Mouse (Mus musculus) liver, adult 2 months (tissue): ENCODE data around the gene Tnfrsf21.

ENCODE experiments used
- CTCF ChIP-seq: fragments of 200-500 bp; IDR thresholded peaks from 2 replicates; pipeline ENCODE4 v1.5.1; 2011; ENCODE audit warnings: low read depth, low read length, control low read depth
- POLR2A ChIP-seq: fragments of 200-500 bp; IDR thresholded peaks from 2 replicates; pipeline ENCODE4 v1.6.1; 2011; ENCODE audit warnings: low read length, control low read depth; ENCODE audit not compliant: insufficient read depth; ENCODE audit errors: extremely low read depth

DNA sequence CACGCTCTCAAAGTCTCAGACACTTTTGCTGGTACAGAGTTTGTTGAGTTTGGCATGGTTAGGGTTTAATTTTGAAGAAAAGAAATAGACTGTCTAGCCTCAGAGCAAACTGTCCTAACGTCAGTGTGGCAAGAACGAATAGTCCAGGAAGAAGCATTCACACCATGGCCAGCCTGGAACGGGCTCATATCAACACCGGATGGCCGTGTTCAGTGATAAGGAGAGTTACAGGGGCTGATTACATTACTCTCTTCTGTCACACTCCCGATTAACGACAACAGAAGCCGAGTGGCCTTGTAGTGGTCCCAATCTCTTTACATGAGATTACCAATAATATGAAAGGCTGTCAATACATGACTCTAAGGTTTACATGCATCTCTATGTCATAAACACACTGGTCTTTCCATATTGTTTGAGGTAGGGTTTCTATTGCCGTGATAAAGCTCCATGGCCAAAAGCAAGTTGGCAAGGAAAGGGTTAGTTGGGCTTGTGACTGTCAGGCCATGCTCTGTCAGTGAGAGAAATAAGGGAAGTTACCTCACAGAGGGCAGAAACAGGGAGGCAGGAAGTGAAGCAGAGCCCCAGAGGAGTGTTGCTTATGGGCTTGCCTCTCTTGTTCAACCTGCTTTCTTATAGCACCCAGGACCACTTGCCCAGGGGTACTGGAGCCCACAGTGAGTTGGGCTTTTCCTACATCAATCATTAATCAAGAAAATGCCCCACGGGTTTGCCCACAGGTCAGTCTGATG is 42.1 kb downstream of the Tnfrsf21 start:
- TF ChIP-seq CTCF = no peak
- no peak for TF ChIP-seq POLR2A
